Mouse (Mus musculus): ENCODE measurements around the gene Gm17416. TPM values are rescaled to one million over a fixed set of nuclear protein-coding genes. Genes with fewer than 3 reads are reported as not detected.

Gm17416 gene
- polyA plus RNA-seq, 1 experiment from 2014 or later = not detected

- H3K4me3 ChIP-seq (ENCODE audit: low read depth, low read length) = no peak overlapping the region
Measured at GRCm38 (mm10) chr2:152569881-152570280, 743 bp downstream of the Gm17416 start.

GRCm38 (mm10) chr2:152570313-152570712 is 1.2 kb downstream of the Gm17416 start:
- H3K36me3 ChIP-seq (ENCODE audit: control insufficient read depth, insufficient read depth, low read length) = no peaks in the 10 kb centered on the region
- H3K27me3 ChIP-seq (replicated peaks; ENCODE audit: control insufficient read depth, insufficient read depth, low read length) = no peaks in the 10 kb centered on the region

More at GRCm38 (mm10) chr2:152569881-152570280, 743 bp downstream of the Gm17416 start:
- Histone ChIP-seq H3K27ac (ENCODE audit: low read depth) (no peak overlapping the region), H3K27me3 (replicated peaks; ENCODE audit: control insufficient read depth, insufficient read depth, low read length) (no peaks in the 10 kb centered on the region), H3K9me3 (ENCODE audit: control insufficient read depth, low read length) (no peaks in the 10 kb centered on the region), H3K4me2 (ENCODE audit: low read length) (no peak overlapping the region), H3K36me3 (ENCODE audit: control insufficient read depth, insufficient read depth, low read length) (no peaks in the 10 kb centered on the region), H3K9ac (ENCODE audit: low read length) (no peak overlapping the region), H3K4me1 (replicated peaks; ENCODE audit: control insufficient read depth, insufficient read depth, low read length) (no peaks in the 10 kb centered on the region)
- ATAC-seq (replicated peaks; ENCODE audit: low FRiP score, low TSS enrichment, low read depth) (no peak), DNase-seq (ENCODE audit: low spot score) (no peak)
- WGBS = 74% methylated on average over 4 of the region's 4 CpGs

GRCm38 (mm10) chr2:152572114-152572794 is 3.1 kb downstream of the Gm17416 start, which contains the start of gene Defb21:
Gene Defb21, plus strand, starts transcription at chr2:152572744.
- H3K27ac ChIP-seq (ENCODE audit: low read depth) = no peak within 1 kb of the TSS
- DNase-seq (ENCODE audit: low spot score) = no peak
- H3K36me3 ChIP-seq (ENCODE audit: control insufficient read depth, insufficient read depth, low read length) = no peaks in the 10 kb centered on the region
- no peak for ATAC-seq (replicated peaks; ENCODE audit: low FRiP score, low TSS enrichment, low read depth)
- no peaks in the 10 kb centered on the region for H3K9me3 ChIP-seq (ENCODE audit: control insufficient read depth, low read length)
- no peaks in the 10 kb centered on the region for H3K4me1 ChIP-seq (replicated peaks; ENCODE audit: control insufficient read depth, insufficient read depth, low read length)
- H3K9ac ChIP-seq (ENCODE audit: low read length) = no peak within 1 kb of the TSS
- WGBS = 63% methylated on average over 11 of the region's 11 CpGs
- no peaks in the 10 kb centered on the region for H3K27me3 ChIP-seq (replicated peaks; ENCODE audit: control insufficient read depth, insufficient read depth, low read length)
- H3K4me2 ChIP-seq (ENCODE audit: low read length) = no peak within 1 kb of the TSS
- no peak within 1 kb of the TSS for H3K4me3 ChIP-seq (ENCODE audit: low read depth, low read length)

More at GRCm38 (mm10) chr2:152570313-152570712, 1.2 kb downstream of the Gm17416 start:
- ATAC-seq (replicated peaks; ENCODE audit: low FRiP score, low TSS enrichment, low read depth) (no peak), DNase-seq (ENCODE audit: low spot score) (no peak)
- Histone ChIP-seq H3K4me2 (ENCODE audit: low read length) (no peak overlapping the region), H3K27ac (ENCODE audit: low read depth) (no peak overlapping the region), H3K9ac (ENCODE audit: low read length) (no peak overlapping the region), H3K9me3 (ENCODE audit: control insufficient read depth, low read length) (no peaks in the 10 kb centered on the region), H3K4me1 (replicated peaks; ENCODE audit: control insufficient read depth, insufficient read depth, low read length) (no peaks in the 10 kb centered on the region), H3K4me3 (ENCODE audit: low read depth, low read length) (no peak overlapping the region)
- 59% methylated on average over 6 of the region's 6 CpGs for WGBS

GRCm38 (mm10) chr2:152573484-152573883 is 4.3 kb downstream of the Gm17416 start:
- Histone ChIP-seq H3K27ac (ENCODE audit: low read depth) (no peak overlapping the region), H3K27me3 (replicated peaks; ENCODE audit: control insufficient read depth, insufficient read depth, low read length) (no peaks in the 10 kb centered on the region), H3K4me3 (ENCODE audit: low read depth, low read length) (no peak overlapping the region), H3K4me2 (ENCODE audit: low read length) (no peak overlapping the region), H3K4me1 (replicated peaks; ENCODE audit: control insufficient read depth, insufficient read depth, low read length) (no peaks in the 10 kb centered on the region), H3K9me3 (ENCODE audit: control insufficient read depth, low read length) (no peaks in the 10 kb centered on the region), H3K9ac (ENCODE audit: low read length) (no peak overlapping the region), H3K36me3 (ENCODE audit: control insufficient read depth, insufficient read depth, low read length) (no peaks in the 10 kb centered on the region)
- ATAC-seq (replicated peaks; ENCODE audit: low FRiP score, low TSS enrichment, low read depth) (no peak), DNase-seq (ENCODE audit: low spot score) (no peak)
- WGBS = 89% methylated on average over 8 of the region's 8 CpGs

- no peak for ATAC-seq (replicated peaks; ENCODE audit: low FRiP score, low TSS enrichment, low read depth)
- WGBS = 62% methylated on average over 7 of the region's 7 CpGs
- no peak for DNase-seq (ENCODE audit: low spot score)
Measured at GRCm38 (mm10) chr2:152580107-152580506, 11.0 kb downstream of the Gm17416 start, which contains the start of gene Defb19. Gene Defb19, minus strand, starts transcription at chr2:152580312.

GRCm38 (mm10) chr2:152580612-152581011 is 11.5 kb downstream of the Gm17416 start:
- Histone ChIP-seq H3K4me3 (ENCODE audit: low read depth, low read length) (no peak overlapping the region), H3K4me2 (ENCODE audit: low read length) (no peak overlapping the region), H3K4me1 (replicated peaks; ENCODE audit: control insufficient read depth, insufficient read depth, low read length) (no peaks in the 10 kb centered on the region), H3K27ac (ENCODE audit: low read depth) (no peak overlapping the region), H3K9me3 (ENCODE audit: control insufficient read depth, low read length) (no peaks in the 10 kb centered on the region), H3K9ac (ENCODE audit: low read length) (no peak overlapping the region), H3K36me3 (ENCODE audit: control insufficient read depth, insufficient read depth, low read length) (no peaks in the 10 kb centered on the region), H3K27me3 (replicated peaks; ENCODE audit: control insufficient read depth, insufficient read depth, low read length) (no peaks in the 10 kb centered on the region)
- ATAC-seq (replicated peaks; ENCODE audit: low FRiP score, low TSS enrichment, low read depth) (no peak), DNase-seq (ENCODE audit: low spot score) (no peak)
- WGBS = 83% methylated on average over 11 of the region's 11 CpGs

More at GRCm38 (mm10) chr2:152580107-152580506, 11.0 kb downstream of the Gm17416 start, which contains the start of gene Defb19:
- no peaks in the 10 kb centered on the region for H3K9me3 ChIP-seq (ENCODE audit: control insufficient read depth, low read length)
- H3K4me1 ChIP-seq (replicated peaks; ENCODE audit: control insufficient read depth, insufficient read depth, low read length) = no peaks in the 10 kb centered on the region
- H3K36me3 ChIP-seq (ENCODE audit: control insufficient read depth, insufficient read depth, low read length) = no peaks in the 10 kb centered on the region
- H3K27ac ChIP-seq (ENCODE audit: low read depth) = no peak within 1 kb of the TSS
- no peak within 1 kb of the TSS for H3K4me2 ChIP-seq (ENCODE audit: low read length)
- no peaks in the 10 kb centered on the region for H3K27me3 ChIP-seq (replicated peaks; ENCODE audit: control insufficient read depth, insufficient read depth, low read length)
- H3K4me3 ChIP-seq (ENCODE audit: low read depth, low read length) = no peak within 1 kb of the TSS
- H3K9ac ChIP-seq (ENCODE audit: low read length) = no peak within 1 kb of the TSS

- DNase-seq (ENCODE audit: low spot score) (no peak), ATAC-seq (replicated peaks; ENCODE audit: low FRiP score, low TSS enrichment, low read depth) (no peak)
- H3K9me3 ChIP-seq (ENCODE audit: control insufficient read depth, low read length) = no peaks in the 10 kb centered on the region
- H3K4me1 ChIP-seq (replicated peaks; ENCODE audit: control insufficient read depth, insufficient read depth, low read length) = no peaks in the 10 kb centered on the region; the same call in 1 of the 2 replicates
- H3K36me3 ChIP-seq (ENCODE audit: control insufficient read depth, insufficient read depth, low read length) = no peaks in the 10 kb centered on the region
- H3K27me3 ChIP-seq (replicated peaks; ENCODE audit: control insufficient read depth, insufficient read depth, low read length) = no peaks in the 10 kb centered on the region
- no peak overlapping the region for H3K4me3 ChIP-seq (ENCODE audit: low read depth, low read length)
- H3K9ac ChIP-seq (ENCODE audit: low read length) = no peak overlapping the region
- H3K4me2 ChIP-seq (ENCODE audit: low read length) = no peak overlapping the region
- 83% methylated on average over 4 of the region's 4 CpGs for WGBS
- H3K27ac ChIP-seq (ENCODE audit: low read depth) = no peak overlapping the region
Measured at GRCm38 (mm10) chr2:152586926-152587560, 17.9 kb downstream of the Gm17416 start.

- Histone ChIP-seq H3K36me3 (ENCODE audit: control insufficient read depth, insufficient read depth, low read length) (no peaks in the 10 kb centered on the region), H3K27me3 (replicated peaks; ENCODE audit: control insufficient read depth, insufficient read depth, low read length) (no peaks in the 10 kb centered on the region), H3K27ac (ENCODE audit: low read depth) (no peak overlapping the region), H3K9ac (ENCODE audit: low read length) (no peak overlapping the region), H3K9me3 (ENCODE audit: control insufficient read depth, low read length) (no peaks in the 10 kb centered on the region), H3K4me2 (ENCODE audit: low read length) (no peak overlapping the region), H3K4me3 (ENCODE audit: low read depth, low read length) (no peak overlapping the region), H3K4me1 (replicated peaks; ENCODE audit: control insufficient read depth, insufficient read depth, low read length) (no peaks in the 10 kb centered on the region; the same call in 1 of the 2 replicates)
- ATAC-seq (replicated peaks; ENCODE audit: low FRiP score, low TSS enrichment, low read depth) = 0 out of 2 replicates have a peak, but pooled peaks have one; percentile 37
- no peak for DNase-seq (ENCODE audit: low spot score)
- 35% methylated on average over 2 of the region's 2 CpGs for WGBS
Measured at GRCm38 (mm10) chr2:152588450-152588849, 19.3 kb downstream of the Gm17416 start.
